Mouse (Mus musculus): Measurements from ENCODE around the gene Dixdc1. TPM values are rescaled to one million over a fixed set of nuclear protein-coding genes. Genes with fewer than 3 reads are reported as not detected.
A peak's percentile ranks its signal among the peaks of the same experiment; 100 is the strongest.

The Dixdc1 gene
- polyA plus RNA-seq, 1 experiment from 2014 or later = 33.8 TPM

- no peak for DNase-seq (ENCODE audit: low spot score)
- WGBS = 64% methylated on average over 5 of the region's 5 CpGs
- Histone ChIP-seq H3K4me1 (peaks cover 9% of the 10 kb centered on the region; the same call in 1 of the 2 replicates), H3K27me3 (ENCODE audit: low read depth, poor library complexity, severe bottlenecking) (peaks cover 18% of the 10 kb centered on the region), H3K9me3 (replicated peaks) (no peaks in the 10 kb centered on the region), H3K27ac (no peak overlapping the region), H3K4me3 (no peak overlapping the region), H3K36me3 (no peaks in the 10 kb centered on the region)
These were observed 17.4 kb upstream of the Dixdc1 start for GRCm38 (mm10) chr9:50756711-50757110.

- WGBS = 78% methylated on average over 7 of the region's 7 CpGs
- Histone ChIP-seq H3K4me3 (no peak overlapping the region), H3K36me3 (no peaks in the 10 kb centered on the region), H3K27me3 (ENCODE audit: low read depth, poor library complexity, severe bottlenecking) (peaks cover 28% of the 10 kb centered on the region), H3K27ac (no peak overlapping the region), H3K9me3 (replicated peaks) (no peaks in the 10 kb centered on the region), H3K4me1 (peaks cover 13% of the 10 kb centered on the region)
- no peak for DNase-seq (ENCODE audit: low spot score)
These were observed 14.6 kb upstream of the Dixdc1 start for GRCm38 (mm10) chr9:50753947-50754346.

GRCm38 (mm10) chr9:50752784-50753615, 13.7 kb upstream of the Dixdc1 start:
- Histone ChIP-seq H3K4me3 (no peak overlapping the region), H3K27ac (no peak overlapping the region), H3K36me3 (no peaks in the 10 kb centered on the region), H3K27me3 (ENCODE audit: low read depth, poor library complexity, severe bottlenecking) (peaks cover 28% of the 10 kb centered on the region), H3K4me1 (peaks cover 13% of the 10 kb centered on the region), H3K9me3 (replicated peaks) (no peaks in the 10 kb centered on the region)
- no peak for DNase-seq (ENCODE audit: low spot score)
- 73% methylated on average over 17 of the region's 17 CpGs for WGBS

- WGBS = 64% methylated on average over 14 of the region's 14 CpGs
- no peaks in the 10 kb centered on the region for H3K36me3 ChIP-seq
- DNase-seq (ENCODE audit: low spot score) = no peak
- no peak within 1 kb of the TSS for H3K4me3 ChIP-seq
- peaks cover 34% of the 10 kb centered on the region for H3K27me3 ChIP-seq (ENCODE audit: low read depth, poor library complexity, severe bottlenecking)
- no peaks in the 10 kb centered on the region for H3K9me3 ChIP-seq (replicated peaks)
- H3K4me1 ChIP-seq = peaks cover 13% of the 10 kb centered on the region
- H3K27ac ChIP-seq = peak within 1 kb of the TSS; percentile 23; the same call in 1 of the 2 replicates
These were observed 12.8 kb upstream of the Dixdc1 start, which contains the start of gene Hspb2 for GRCm38 (mm10) chr9:50752054-50752602. Hspb2 (minus strand) TSS chr9:50752354.

- Histone ChIP-seq H3K27me3 (ENCODE audit: low read depth, poor library complexity, severe bottlenecking) (peaks cover 42% of the 10 kb centered on the region), H3K9me3 (replicated peaks) (no peaks in the 10 kb centered on the region), H3K4me3 (no peak within 1 kb of the TSS), H3K27ac (peak within 1 kb of the TSS; percentile 23; the same call in 1 of the 2 replicates), H3K36me3 (no peaks in the 10 kb centered on the region), H3K4me1 (peaks cover 17% of the 10 kb centered on the region)
- 72% methylated on average over 22 of the region's 22 CpGs for WGBS
- no peak for DNase-seq (ENCODE audit: low spot score)
These were observed 12.0 kb upstream of the Dixdc1 start, which contains the start of gene Cryab for GRCm38 (mm10) chr9:50751323-50751722. Cryab (plus strand) TSS chr9:50751325.

GRCm38 (mm10) chr9:50750706-50751105, 11.4 kb upstream of the Dixdc1 start:
- no peaks in the 10 kb centered on the region for H3K9me3 ChIP-seq (replicated peaks)
- H3K27ac ChIP-seq = peak overlapping the region; percentile 23; the same call in 1 of the 2 replicates
- H3K27me3 ChIP-seq (ENCODE audit: low read depth, poor library complexity, severe bottlenecking) = peaks cover 48% of the 10 kb centered on the region
- WGBS = 82% methylated on average over 6 of the region's 6 CpGs
- DNase-seq (ENCODE audit: low spot score) = no peak
- no peak overlapping the region for H3K4me3 ChIP-seq
- no peaks in the 10 kb centered on the region for H3K36me3 ChIP-seq
- H3K4me1 ChIP-seq = peaks cover 23% of the 10 kb centered on the region

- WGBS = 1% methylated on average over 19 of the region's 19 CpGs
- peaks cover 31% of the 10 kb centered on the region for H3K27me3 ChIP-seq (ENCODE audit: low read depth, poor library complexity, severe bottlenecking)
- no peaks in the 10 kb centered on the region for H3K36me3 ChIP-seq
- peaks cover 10% of the 10 kb centered on the region for H3K4me1 ChIP-seq
- no peaks in the 10 kb centered on the region for H3K9me3 ChIP-seq (replicated peaks)
- H3K4me3 ChIP-seq = peak within 1 kb of the TSS; percentile 54
- DNase-seq (ENCODE audit: low spot score) = peak; percentile 62
- H3K27ac ChIP-seq = peak within 1 kb of the TSS; percentile 64
These were observed 6.9 kb upstream of the Dixdc1 start, which contains the start of gene 2310030G06Rik for GRCm38 (mm10) chr9:50746214-50746677. 2310030G06Rik (minus strand) TSS chr9:50746536.

- Histone ChIP-seq H3K27ac (peak overlapping the region; percentile 64), H3K27me3 (ENCODE audit: low read depth, poor library complexity, severe bottlenecking) (peaks cover 26% of the 10 kb centered on the region), H3K4me3 (peak overlapping the region; percentile 54), H3K4me1 (peaks cover 10% of the 10 kb centered on the region), H3K9me3 (replicated peaks) (no peaks in the 10 kb centered on the region), H3K36me3 (no peaks in the 10 kb centered on the region)
- DNase-seq (ENCODE audit: low spot score) = no peak
- 10% methylated on average over 7 of the region's 7 CpGs for WGBS
These were observed 6.5 kb upstream of the Dixdc1 start for GRCm38 (mm10) chr9:50745806-50746205.

GRCm38 (mm10) chr9:50742744-50743143, 3.4 kb upstream of the Dixdc1 start:
- no peak for DNase-seq (ENCODE audit: low spot score)
- Histone ChIP-seq H3K27me3 (ENCODE audit: low read depth, poor library complexity, severe bottlenecking) (peaks cover 25% of the 10 kb centered on the region), H3K4me1 (peaks cover 19% of the 10 kb centered on the region), H3K27ac (no peak overlapping the region), H3K36me3 (no peaks in the 10 kb centered on the region), H3K4me3 (no peak overlapping the region), H3K9me3 (replicated peaks) (no peaks in the 10 kb centered on the region)
- WGBS = 86% methylated on average over 2 of the region's 2 CpGs

GRCm38 (mm10) chr9:50742261-50742660, 2.9 kb upstream of the Dixdc1 start:
- H3K36me3 ChIP-seq = no peaks in the 10 kb centered on the region
- DNase-seq (ENCODE audit: low spot score) = no peak
- 92% methylated on average over 3 of the region's 3 CpGs for WGBS
- H3K27ac ChIP-seq = no peak overlapping the region
- H3K4me1 ChIP-seq = peaks cover 19% of the 10 kb centered on the region
- peaks cover 21% of the 10 kb centered on the region for H3K27me3 ChIP-seq (ENCODE audit: low read depth, poor library complexity, severe bottlenecking)
- H3K9me3 ChIP-seq (replicated peaks) = no peaks in the 10 kb centered on the region
- H3K4me3 ChIP-seq = no peak overlapping the region

- no peak for DNase-seq (ENCODE audit: low spot score)
- Histone ChIP-seq H3K4me3 (no peak overlapping the region), H3K9me3 (replicated peaks) (no peaks in the 10 kb centered on the region), H3K4me1 (peaks cover 13% of the 10 kb centered on the region), H3K27ac (no peak overlapping the region), H3K36me3 (no peaks in the 10 kb centered on the region), H3K27me3 (ENCODE audit: low read depth, poor library complexity, severe bottlenecking) (peaks cover 9% of the 10 kb centered on the region; the same call in 1 of the 2 replicates)
- 89% methylated on average over 14 of the region's 14 CpGs for WGBS
These were observed 1.8 kb upstream of the Dixdc1 start for GRCm38 (mm10) chr9:50740867-50741784.

- Histone ChIP-seq H3K9me3 (replicated peaks) (no peaks in the 10 kb centered on the region), H3K4me3 (no peak overlapping the region), H3K27ac (no peak overlapping the region), H3K4me1 (peaks cover 16% of the 10 kb centered on the region), H3K36me3 (no peaks in the 10 kb centered on the region), H3K27me3 (ENCODE audit: low read depth, poor library complexity, severe bottlenecking) (no peaks in the 10 kb centered on the region)
- peak; percentile 69 for DNase-seq (ENCODE audit: low spot score)
- WGBS = 8% methylated on average over 9 of the region's 9 CpGs
These were observed 4.3 kb downstream of the Dixdc1 start for GRCm38 (mm10) chr9:50734989-50735388.

All from limb, embryonic 10.5 days (tissue).